Mouse (Mus musculus) stomach, postnatal 0 days (tissue): ENCODE data around the gene Bcas3. TPM values are rescaled to one million over a fixed set of nuclear protein-coding genes. Genes with fewer than 3 reads are reported as not detected.

Experiments used
- ATAC-seq: fragments of 200-750 bp; cut with Nextera tagmentation; 2 replicates; pipeline ENCODE4 v1.8.0; 2017; ENCODE audit not compliant: low FRiP score, low TSS enrichment
- DNase-seq: peaks from one replicate; pipeline ENCODE4 v3.0.0-alpha.2; 2016; ENCODE audit warnings: low spot score
- H3K27ac ChIP-seq: fragments of 300-500 bp; sonication (generic); replicated peaks from 2 replicates; pipeline ENCODE4 v1.5.1; 2014; ENCODE audit warnings: mild to moderate bottlenecking, control low read depth
- H3K27me3 ChIP-seq: fragments of 300-500 bp; sonication (generic); 2 replicates; pipeline ENCODE4 v1.6.1; 2014; ENCODE audit warnings: low read length; ENCODE audit not compliant: control insufficient read depth, insufficient read depth
- H3K36me3 ChIP-seq: fragments of 300-500 bp; sonication (generic); 2 replicates; pipeline ENCODE4 v1.6.1; 2014; ENCODE audit warnings: low read length, mixed read lengths; ENCODE audit not compliant: control insufficient read depth, insufficient read depth
- H3K4me1 ChIP-seq: fragments of 300-500 bp; sonication (generic); replicated peaks from 2 replicates; pipeline ENCODE4 v1.6.1; 2014; ENCODE audit warnings: antibody characterized with exemption; ENCODE audit not compliant: control insufficient read depth, insufficient read depth
- H3K4me2 ChIP-seq: fragments of 300-500 bp; sonication (generic); replicated peaks from 2 replicates; pipeline ENCODE4 v1.6.1; 2014; ENCODE audit warnings: low read depth, mild to moderate bottlenecking, control low read depth, moderate library complexity
- H3K4me3 ChIP-seq: fragments of 300-500 bp; sonication (generic); 2 replicates; pipeline ENCODE4 v1.5.1; 2014; ENCODE audit warnings: low read depth, low read length, control low read depth
- H3K9ac ChIP-seq: fragments of 300-500 bp; sonication (generic); 2 replicates; pipeline ENCODE4 v1.6.1; 2014; ENCODE audit warnings: mild to moderate bottlenecking, low read length, control low read depth, mixed read lengths
- H3K9me3 ChIP-seq: fragments of 300-500 bp; sonication (generic); 2 replicates; pipeline ENCODE4 v1.6.1; 2016; ENCODE audit warnings: low read length; ENCODE audit not compliant: control insufficient read depth
- CTCF ChIP-seq: IDR thresholded peaks from 2 replicates; pipeline ENCODE4 v1.5.1; 2016; ENCODE audit warnings: antibody characterized with exemption, low read depth, mild to moderate bottlenecking, moderate library complexity
- EP300 ChIP-seq: optimal IDR thresholded peaks from 2 replicates; pipeline ENCODE3; 2016; ENCODE audit warnings: antibody characterized with exemption
- WGBS: fragments of 180-500 bp; shearing (Covaris S2); extraction: QIAGEN DNeasy Blood & Tissue Kit; methylation state at CpG from one replicate; pipeline ENCODE4 v1.1.7; 2014; 5-methylcytosine and 5-hydroxymethylcytosine counted together
- polyA plus RNA-seq: library from polyadenylated mRNA; unstranded; fragments of >200 nt; fragmentation: Nextera tagmentation; extraction: Ambion mirVana; gene quantifications from 2 replicates; pipeline ENCODE4 v1.2.1, GENCODE M21; 2015

Bcas3 gene
- polyA plus RNA-seq, 1 experiment from 2014 or later, result 16.5 TPM

DNA sequence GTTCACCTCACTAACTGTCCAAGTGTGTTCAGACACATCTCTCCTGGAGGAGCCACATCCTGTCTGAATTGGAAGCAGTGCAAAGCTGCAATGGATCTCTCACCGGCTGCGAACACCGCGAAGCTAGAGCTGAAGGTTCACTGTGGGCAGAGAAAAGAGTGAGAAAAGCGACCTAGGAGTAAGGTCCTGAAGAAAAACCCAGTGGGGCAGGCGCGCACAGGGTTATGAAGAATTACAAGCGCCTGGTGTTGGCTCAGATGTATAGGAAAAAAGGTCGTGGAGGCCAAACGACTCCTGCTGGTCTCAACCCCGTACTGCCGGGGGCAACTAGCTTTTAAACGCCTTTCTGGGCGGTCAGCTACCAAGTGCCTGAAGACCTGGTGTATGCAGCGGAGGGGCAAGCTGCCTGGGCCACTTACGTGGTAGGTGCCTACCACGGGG is 478.0 kb downstream of the Bcas3 start:
- no peaks in the 10 kb centered on the region for H3K36me3 ChIP-seq
- no peak for DNase-seq
- no peak for ATAC-seq
- no peak overlapping the region for H3K9ac ChIP-seq
- 34% methylated on average over 17 of the region's 17 CpGs for WGBS
- H3K9me3 ChIP-seq, result no peaks in the 10 kb centered on the region
- TF ChIP-seq EP300 (no peak), CTCF (peak; percentile 60)
- no peaks in the 10 kb centered on the region for H3K27me3 ChIP-seq
- peak overlapping the region; percentile 36 for H3K4me2 ChIP-seq
- peaks cover 8% of the 10 kb centered on the region; the same call in 1 of the 2 replicates for H3K4me1 ChIP-seq
- H3K4me3 ChIP-seq, result peak overlapping the region; percentile 60; the same call in 1 of the 2 replicates
- H3K27ac ChIP-seq, result no peak overlapping the region

DNA sequence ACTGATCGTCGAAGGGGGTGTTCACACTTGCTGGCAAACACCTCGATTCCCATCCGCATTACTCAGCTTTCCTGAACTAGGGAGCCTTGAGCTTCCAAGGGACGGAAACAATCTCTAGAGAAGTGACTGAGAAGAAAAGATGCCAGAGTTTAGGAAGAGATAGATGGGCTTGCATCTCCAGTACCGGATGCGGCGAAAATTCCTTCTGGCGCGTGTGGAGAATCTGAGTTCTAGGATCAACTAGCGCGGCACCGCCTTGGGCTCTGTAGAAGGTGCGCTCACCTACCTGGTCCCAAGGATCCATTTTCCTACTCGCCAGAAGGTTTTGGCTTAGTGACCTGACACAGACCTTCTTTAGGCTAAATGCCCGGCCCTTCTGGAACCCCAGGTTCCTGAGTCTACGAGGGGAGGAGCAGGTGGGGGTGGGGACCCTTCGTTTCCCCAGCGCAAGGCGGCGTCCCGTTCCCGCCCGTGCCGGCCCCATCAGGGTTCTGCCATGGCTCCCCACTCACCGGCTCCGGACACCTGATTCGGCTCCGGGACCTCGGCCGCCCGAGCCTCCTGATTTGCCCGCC is 478.8 kb downstream of the Bcas3 start:
- Histone ChIP-seq H3K36me3 (no peaks in the 10 kb centered on the region), H3K27ac (peak overlapping the region; percentile 92), H3K4me2 (peak overlapping the region; percentile 76), H3K27me3 (no peaks in the 10 kb centered on the region), H3K9ac (peak overlapping the region; percentile 70), H3K4me1 (peaks cover 8% of the 10 kb centered on the region; the same call in 1 of the 2 replicates), H3K4me3 (peak overlapping the region; percentile 60), H3K9me3 (no peaks in the 10 kb centered on the region)
- no peak for TF ChIP-seq CTCF
- TF ChIP-seq EP300, result no peak
- DNase-seq, result no peak
- ATAC-seq, result no peak
- WGBS, result 3% methylated on average over 33 of the region's 33 CpGs

DNA sequence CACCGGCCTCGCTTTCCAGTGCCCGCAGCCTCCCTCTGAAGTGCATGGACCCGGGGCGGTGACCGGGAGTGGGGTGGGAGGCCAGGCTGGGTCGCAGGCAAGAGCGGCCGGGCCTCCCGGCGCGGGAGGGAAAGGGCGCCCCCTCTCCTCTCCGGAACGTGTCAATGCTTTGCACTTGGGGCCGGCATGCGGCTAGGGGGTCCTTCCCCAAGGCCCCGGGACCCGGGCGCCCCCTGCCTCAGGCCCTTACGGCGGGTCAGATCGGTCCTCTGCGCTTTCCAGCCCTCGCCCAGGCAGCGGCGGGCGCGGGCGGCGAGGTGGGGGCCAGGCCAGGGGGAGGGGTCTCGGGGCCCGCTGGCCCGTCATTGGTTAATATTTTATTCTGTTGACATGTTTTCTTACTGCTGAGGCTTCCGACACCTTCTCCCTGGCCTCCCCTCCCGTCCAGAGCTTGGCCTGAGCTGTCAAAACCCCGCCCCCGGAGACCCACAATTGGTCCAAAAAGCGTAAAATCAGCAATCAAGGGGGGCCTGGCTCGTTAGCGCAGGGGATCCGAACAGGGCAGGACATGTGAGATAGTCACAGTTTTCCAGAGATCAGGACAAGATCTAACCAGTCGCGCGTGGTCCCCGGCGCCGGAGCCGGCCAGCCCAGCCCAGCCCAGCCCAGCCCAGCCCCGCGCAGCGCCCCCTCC is 479.4 kb downstream of the Bcas3 start, which contains the start of gene Tbx2:
Gene Tbx2 (plus strand): TSS at position 321 of the 694 bp plus-strand sequence.
- Histone ChIP-seq H3K27me3 (no peaks in the 10 kb centered on the region), H3K4me3 (peak within 1 kb of the TSS; percentile 60), H3K27ac (peak within 1 kb of the TSS; percentile 92), H3K4me2 (peak within 1 kb of the TSS; percentile 76), H3K9me3 (no peaks in the 10 kb centered on the region), H3K9ac (peak within 1 kb of the TSS; percentile 83), H3K4me1 (peaks cover 8% of the 10 kb centered on the region; the same call in 1 of the 2 replicates), H3K36me3 (no peaks in the 10 kb centered on the region)
- DNase-seq, result peak; percentile 60
- ATAC-seq, result peak; percentile 66
- TF ChIP-seq EP300, result no peak
- TF ChIP-seq CTCF, result peak; percentile 40; the same call in 1 of the 2 replicates
- WGBS, result 2% methylated on average over 36 of the region's 52 CpGs

DNA sequence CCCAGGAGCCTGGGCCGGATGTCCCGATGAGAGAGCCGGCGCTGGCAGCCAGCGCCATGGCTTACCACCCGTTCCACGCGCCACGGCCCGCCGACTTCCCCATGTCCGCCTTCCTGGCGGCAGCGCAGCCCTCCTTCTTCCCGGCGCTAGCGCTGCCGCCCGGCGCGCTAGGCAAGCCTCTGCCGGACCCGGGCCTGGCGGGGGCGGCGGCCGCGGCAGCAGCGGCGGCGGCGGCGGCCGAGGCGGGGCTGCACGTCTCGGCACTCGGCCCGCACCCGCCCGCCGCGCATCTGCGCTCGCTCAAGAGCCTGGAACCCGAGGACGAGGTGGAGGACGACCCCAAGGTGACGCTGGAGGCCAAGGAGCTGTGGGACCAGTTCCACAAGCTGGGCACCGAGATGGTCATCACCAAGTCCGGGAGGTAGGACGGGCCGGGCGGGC is 480.1 kb downstream of the Bcas3 start:
- DNase-seq (no peak), ATAC-seq (no peak)
- Histone ChIP-seq H3K4me1 (peaks cover 8% of the 10 kb centered on the region; the same call in 1 of the 2 replicates), H3K9ac (peak overlapping the region; percentile 83), H3K27me3 (peaks cover 3% of the 10 kb centered on the region; the same call in 1 of the 2 replicates), H3K4me3 (peak overlapping the region; percentile 60), H3K4me2 (peak overlapping the region; percentile 76), H3K9me3 (no peaks in the 10 kb centered on the region), H3K36me3 (0 out of 2 replicates have a peak, but pooled peaks cover 2% of the 10 kb centered on the region), H3K27ac (peak overlapping the region; percentile 92)
- TF ChIP-seq EP300 (no peak), CTCF (no peak)
- WGBS, result 0% methylated on average over 40 of the region's 54 CpGs

DNA sequence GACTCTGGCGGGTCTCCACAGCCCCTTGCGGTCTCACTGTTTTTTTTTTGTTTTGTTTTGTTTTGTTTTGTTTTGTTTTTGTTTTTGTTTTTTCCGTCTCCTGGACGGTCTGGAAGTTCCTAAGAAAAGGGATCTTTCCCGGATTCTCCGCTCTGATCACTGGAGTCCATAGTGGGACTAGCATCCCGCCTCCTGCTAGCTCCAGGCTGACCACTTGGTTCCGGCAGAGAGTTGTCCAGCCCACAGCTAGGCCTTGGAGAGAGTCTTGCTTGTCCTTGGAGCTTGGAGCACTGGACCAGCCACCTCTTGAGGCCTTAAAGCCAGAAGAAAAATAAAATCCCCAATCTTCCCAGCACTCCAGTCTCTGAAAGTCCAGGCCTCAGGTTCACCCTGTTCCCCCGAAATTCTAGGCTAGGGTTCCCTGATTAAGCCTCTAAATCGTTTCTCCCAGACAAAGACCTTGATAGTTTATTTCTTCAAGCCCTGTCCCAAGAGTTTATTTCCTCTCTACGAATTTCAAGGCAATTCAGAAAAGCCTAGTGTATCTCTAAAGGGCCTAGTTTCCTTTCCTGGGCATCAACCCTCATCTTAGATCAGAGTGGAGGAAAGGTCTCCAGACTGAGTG is 480.9 kb downstream of the Bcas3 start:
- WGBS, result 30% methylated on average over 11 of the region's 11 CpGs
- Histone ChIP-seq H3K9ac (peak overlapping the region; percentile 83), H3K4me2 (peak overlapping the region; percentile 76), H3K4me3 (peak overlapping the region; percentile 60), H3K4me1 (peaks cover 8% of the 10 kb centered on the region; the same call in 1 of the 2 replicates), H3K36me3 (0 out of 2 replicates have a peak, but pooled peaks cover 3% of the 10 kb centered on the region), H3K27me3 (peaks cover 3% of the 10 kb centered on the region; the same call in 1 of the 2 replicates), H3K27ac (peak overlapping the region; percentile 92; the same call in 1 of the 2 replicates), H3K9me3 (no peaks in the 10 kb centered on the region)
- DNase-seq (no peak), ATAC-seq (no peak)
- TF ChIP-seq CTCF (no peak), EP300 (no peak)
